Mouse (Mus musculus) liver, embryonic 14.5 days (tissue): ENCODE data around the gene Ing5.

Experiments used
- CTCF ChIP-seq: IDR thresholded peaks from 2 replicates; pipeline ENCODE4 v1.5.1; 2016; ENCODE audit warnings: antibody characterized with exemption, low read depth, control low read depth
- EP300 ChIP-seq: IDR thresholded peaks from 2 replicates; pipeline ENCODE4 v1.6.1; 2016; ENCODE audit warnings: antibody characterized with exemption, low read depth

DNA sequence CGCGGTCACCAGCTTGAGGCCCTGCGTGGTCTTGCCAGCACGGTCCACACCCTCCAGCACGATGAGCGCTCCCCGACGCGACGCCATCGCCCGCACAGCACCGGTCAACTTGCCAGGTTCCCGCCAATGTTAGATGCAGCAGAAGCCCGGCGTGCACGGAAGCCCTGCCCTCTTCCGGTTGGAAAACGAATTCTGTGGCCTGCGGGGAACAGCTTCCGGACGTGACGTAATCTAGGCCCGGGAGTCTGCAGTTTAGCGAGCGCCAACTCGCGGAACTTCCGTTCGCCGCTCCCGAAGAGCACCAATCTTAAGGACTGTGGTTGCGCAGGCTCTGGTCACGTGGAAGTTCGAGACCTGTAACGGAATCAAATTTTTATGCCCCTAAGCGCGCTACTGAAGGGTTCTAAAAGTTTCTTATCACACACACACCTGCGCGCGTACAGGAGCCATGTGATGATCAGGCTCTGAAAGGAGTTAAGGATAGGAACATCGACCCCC is 2.0 kb upstream of the Ing5 start, which contains the start of gene Dtymk:
- TF ChIP-seq CTCF (peak; percentile 80), EP300 (peak; percentile 42; the same call in 1 of the 2 replicates)
